Mouse (Mus musculus) hindbrain, embryonic 16.5 days (tissue): ENCODE measurements around the gene Rnft2. TPM values are rescaled to one million over a fixed set of nuclear protein-coding genes. Genes with fewer than 3 reads are reported as not detected.

Experiments used
- ATAC-seq: fragments of 200-750 bp; cut with Nextera tagmentation; 2 replicates; pipeline ENCODE4 v1.8.0; 2017; ENCODE audit warnings: moderate TSS enrichment, moderate library complexity
- H3K27ac ChIP-seq: fragments of 300-500 bp; sonication (generic); 2 replicates; pipeline ENCODE4 v1.5.1; 2014; ENCODE audit warnings: low read depth, mild to moderate bottlenecking, control low read depth, low read length, moderate library complexity
- H3K27me3 ChIP-seq: fragments of 300-500 bp; sonication (generic); replicated peaks from 2 replicates; pipeline ENCODE4 v1.6.1; 2014; ENCODE audit warnings: low read length; ENCODE audit not compliant: control insufficient read depth, insufficient read depth
- H3K36me3 ChIP-seq: fragments of 300-500 bp; sonication (generic); 2 replicates; pipeline ENCODE4 v1.6.1; 2014; ENCODE audit warnings: mild to moderate bottlenecking, low read length, moderate library complexity, mixed read lengths; ENCODE audit not compliant: control insufficient read depth, insufficient read depth
- H3K4me1 ChIP-seq: fragments of 300-500 bp; sonication (generic); 2 replicates; pipeline ENCODE4 v1.6.1; 2014; ENCODE audit warnings: low read depth, low read length; ENCODE audit not compliant: control insufficient read depth, insufficient read depth
- H3K4me2 ChIP-seq: fragments of 300-500 bp; sonication (generic); 2 replicates; pipeline ENCODE4 v1.6.1; 2014; ENCODE audit warnings: mild to moderate bottlenecking, low read length, control low read depth, moderate library complexity
- H3K4me3 ChIP-seq: fragments of 300-500 bp; sonication (generic); 2 replicates; pipeline ENCODE4 v1.5.1; 2014; ENCODE audit warnings: mild to moderate bottlenecking, low read length, control low read depth, moderate library complexity
- H3K9ac ChIP-seq: fragments of 300-500 bp; sonication (generic); 2 replicates; pipeline ENCODE4 v1.6.1; 2014; ENCODE audit warnings: low read depth, mild to moderate bottlenecking, control low read depth, low read length, moderate library complexity
- H3K9me3 ChIP-seq: fragments of 300-500 bp; sonication (generic); 2 replicates; pipeline ENCODE4 v1.6.1; 2014; ENCODE audit warnings: mild to moderate bottlenecking, low read length, moderate library complexity; ENCODE audit not compliant: control insufficient read depth
- WGBS: fragments of 180-500 bp; shearing (Covaris S2); extraction: QIAGEN DNeasy Blood & Tissue Kit; methylation state at CpG from one replicate; pipeline ENCODE4 v1.1.7; 2014; 5-methylcytosine and 5-hydroxymethylcytosine counted together
- polyA plus RNA-seq: library from polyadenylated mRNA; unstranded; fragments of >200 nt; fragmentation: Nextera tagmentation; extraction: Ambion mirVana; gene quantifications from 2 replicates; pipeline ENCODE4 v1.2.1, GENCODE M21; 2015

Rnft2 gene
- polyA plus RNA-seq, 1 experiment from 2014 or later = 9.2 TPM

DNA sequence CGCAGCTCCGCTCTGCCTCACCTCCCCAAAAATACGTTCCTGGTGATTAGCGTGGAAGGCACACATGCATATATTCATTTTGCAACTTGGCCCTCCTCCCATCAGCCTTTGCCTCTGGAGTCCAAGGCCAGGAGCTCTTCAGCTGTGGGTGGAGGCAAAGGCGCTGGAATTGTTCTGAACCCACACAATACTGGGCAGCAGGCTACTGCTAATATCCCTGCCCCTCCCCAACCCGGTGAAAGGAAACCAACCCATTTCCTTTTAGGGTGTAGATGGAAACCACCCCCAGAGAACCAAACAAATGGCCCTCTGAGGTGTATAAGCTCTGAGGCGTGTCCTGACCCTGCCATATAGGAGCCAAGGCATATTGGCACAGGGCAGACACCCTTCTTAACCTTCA is 28.5 kb upstream of the Rnft2 start:
- Histone ChIP-seq H3K9me3 (no peaks in the 10 kb centered on the region), H3K36me3 (no peaks in the 10 kb centered on the region), H3K4me1 (peaks cover 32% of the 10 kb centered on the region), H3K4me3 (no peak overlapping the region), H3K4me2 (no peak overlapping the region), H3K27ac (no peak overlapping the region), H3K9ac (no peak overlapping the region), H3K27me3 (0 out of 2 replicates have a peak, but pooled peaks cover 2% of the 10 kb centered on the region)
- WGBS = 45% methylated on average over 7 of the region's 7 CpGs
- no peak for ATAC-seq

DNA sequence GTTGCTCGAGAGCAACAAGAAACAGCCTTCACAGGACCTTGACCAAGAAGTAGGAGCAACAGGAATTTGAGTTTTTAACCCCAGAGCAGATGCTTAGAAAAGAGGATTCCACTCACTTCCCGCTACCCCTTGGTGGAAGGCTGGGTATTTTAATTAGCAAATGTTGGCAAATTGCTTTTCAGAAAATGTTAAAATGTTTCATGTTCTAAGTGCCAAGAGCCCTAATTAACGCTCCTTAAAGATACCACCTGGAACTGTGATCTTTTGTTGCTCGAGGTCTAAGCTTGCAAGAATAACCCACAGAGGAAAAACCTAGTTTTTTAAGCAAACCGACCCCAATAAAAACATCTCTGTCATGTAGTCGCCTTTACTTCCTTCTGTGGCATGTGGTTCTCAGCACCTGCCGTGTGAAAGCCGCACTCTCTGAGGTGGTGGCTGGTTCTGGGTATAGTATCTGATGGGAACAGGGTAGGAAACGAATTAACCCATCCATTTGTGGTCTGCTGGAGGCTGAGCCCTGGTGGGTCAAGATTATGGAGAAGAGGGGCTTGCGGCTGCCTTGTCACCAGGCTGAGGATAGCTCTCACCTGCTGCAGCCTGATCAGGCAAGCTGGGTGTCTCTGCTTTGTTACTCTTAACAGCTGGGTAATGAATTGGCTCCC is 26.7 kb upstream of the Rnft2 start:
- Histone ChIP-seq H3K9ac (no peak overlapping the region), H3K27ac (no peak overlapping the region), H3K4me1 (peaks cover 28% of the 10 kb centered on the region), H3K27me3 (0 out of 2 replicates have a peak, but pooled peaks cover 2% of the 10 kb centered on the region), H3K9me3 (no peaks in the 10 kb centered on the region), H3K4me2 (no peak overlapping the region), H3K4me3 (no peak overlapping the region), H3K36me3 (no peaks in the 10 kb centered on the region)
- 68% methylated on average over 10 of the region's 10 CpGs for WGBS
- ATAC-seq = no peak

- Histone ChIP-seq H3K36me3 (no peaks in the 10 kb centered on the region), H3K4me2 (peak overlapping the region; percentile 55), H3K9me3 (no peaks in the 10 kb centered on the region), H3K4me1 (peaks cover 12% of the 10 kb centered on the region), H3K27ac (no peak overlapping the region), H3K4me3 (peak overlapping the region; percentile 21; the same call in 1 of the 2 replicates), H3K27me3 (0 out of 2 replicates have a peak, but pooled peaks cover 2% of the 10 kb centered on the region), H3K9ac (peak overlapping the region; percentile 60)
- under 1% methylated on average over 13 of the region's 13 CpGs for WGBS
- peak; percentile 90 for ATAC-seq
Observed at GRCm38 (mm10) chr5:118268987-118269386, 24.1 kb upstream of the Rnft2 start.

DNA sequence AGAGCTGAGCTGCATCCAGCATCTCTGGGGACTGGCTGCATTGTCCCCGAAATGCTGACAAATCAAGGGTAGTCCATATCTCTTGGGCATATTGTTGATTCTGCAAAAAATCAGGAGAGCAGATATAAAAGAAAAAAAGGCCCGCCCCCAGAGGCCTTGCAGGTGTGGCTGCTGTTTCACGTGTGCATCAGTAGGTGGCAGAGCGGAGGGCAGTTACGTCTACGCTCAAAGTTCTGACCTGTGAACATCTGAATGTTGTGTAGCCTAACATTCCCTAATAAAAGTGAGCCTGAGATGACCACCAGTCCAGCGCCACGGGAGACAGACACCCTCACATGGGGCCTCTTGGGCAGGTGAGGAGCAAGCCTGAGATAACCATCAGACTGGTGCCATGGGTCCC is 21.4 kb upstream of the Rnft2 start:
- Histone ChIP-seq H3K27me3 (no peaks in the 10 kb centered on the region), H3K9ac (no peak overlapping the region), H3K4me1 (peaks cover 4% of the 10 kb centered on the region; the same call in 1 of the 2 replicates), H3K36me3 (peaks cover 13% of the 10 kb centered on the region), H3K4me3 (no peak overlapping the region), H3K9me3 (no peaks in the 10 kb centered on the region), H3K27ac (no peak overlapping the region), H3K4me2 (no peak overlapping the region)
- ATAC-seq = no peak
- 43% methylated on average over 8 of the region's 8 CpGs for WGBS

GRCm38 (mm10) chr5:118265366-118265765 is 20.4 kb upstream of the Rnft2 start:
- Histone ChIP-seq H3K9ac (no peak overlapping the region), H3K9me3 (no peaks in the 10 kb centered on the region), H3K4me2 (no peak overlapping the region), H3K4me3 (no peak overlapping the region), H3K36me3 (peaks cover 18% of the 10 kb centered on the region), H3K27me3 (no peaks in the 10 kb centered on the region), H3K27ac (no peak overlapping the region), H3K4me1 (peaks cover 4% of the 10 kb centered on the region; the same call in 1 of the 2 replicates)
- 79% methylated on average over 5 of the region's 5 CpGs for WGBS
- no peak for ATAC-seq

DNA sequence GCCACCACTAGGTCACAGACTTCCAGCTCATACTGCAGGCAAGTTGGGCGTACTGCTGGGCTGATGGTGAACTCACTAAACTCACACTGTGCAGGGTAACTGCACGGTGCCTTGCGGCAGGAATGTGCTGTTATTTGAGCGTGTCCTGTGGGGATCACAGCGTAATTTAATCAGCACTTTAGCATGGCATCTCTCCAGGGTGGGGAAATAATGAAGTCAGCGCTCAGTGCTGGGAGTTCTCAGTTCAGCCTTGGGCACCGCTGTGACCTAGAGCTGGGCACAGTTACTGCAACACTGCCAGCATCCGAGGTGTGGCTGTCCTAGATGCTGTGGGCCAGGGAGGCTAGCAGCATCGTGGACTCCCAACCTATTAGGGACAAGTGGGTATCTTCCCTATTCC is 19.4 kb upstream of the Rnft2 start:
- no peak overlapping the region for H3K4me3 ChIP-seq
- H3K27ac ChIP-seq = no peak overlapping the region
- peaks cover 3% of the 10 kb centered on the region; the same call in 1 of the 2 replicates for H3K4me1 ChIP-seq
- ATAC-seq = 0 out of 2 replicates have a peak, but pooled peaks have one; percentile 13
- H3K4me2 ChIP-seq = no peak overlapping the region
- no peak overlapping the region for H3K9ac ChIP-seq
- no peaks in the 10 kb centered on the region for H3K27me3 ChIP-seq
- 43% methylated on average over 9 of the region's 9 CpGs for WGBS
- H3K36me3 ChIP-seq = peaks cover 18% of the 10 kb centered on the region
- H3K9me3 ChIP-seq = no peaks in the 10 kb centered on the region

- Histone ChIP-seq H3K27ac (no peak overlapping the region), H3K27me3 (no peaks in the 10 kb centered on the region), H3K9ac (no peak overlapping the region), H3K4me2 (no peak overlapping the region), H3K9me3 (no peaks in the 10 kb centered on the region), H3K36me3 (peaks cover 29% of the 10 kb centered on the region), H3K4me1 (peaks cover 6% of the 10 kb centered on the region), H3K4me3 (no peak overlapping the region)
- WGBS = 95% methylated on average over 8 of the region's 8 CpGs
- no peak for ATAC-seq
Observed at GRCm38 (mm10) chr5:118262418-118262817, 17.5 kb upstream of the Rnft2 start.

DNA sequence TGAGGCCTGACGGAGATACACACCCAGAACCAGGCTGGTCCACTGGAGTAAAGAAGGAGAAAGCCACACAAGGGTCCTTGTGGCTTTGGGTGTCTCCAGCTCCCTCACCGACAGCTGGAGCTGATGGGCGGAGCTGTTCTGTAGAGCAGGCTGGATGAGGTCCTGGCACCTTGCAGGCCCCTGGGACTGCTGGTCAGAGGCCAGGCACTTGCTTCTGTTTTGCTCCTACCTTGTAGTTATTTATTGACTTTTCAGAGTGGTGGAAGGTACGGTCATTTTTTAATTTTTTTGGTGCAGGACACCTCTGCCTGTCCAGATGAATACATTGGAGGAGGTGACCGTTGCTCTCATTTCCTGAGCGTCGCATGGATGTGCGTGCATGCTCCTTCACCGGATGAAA is 16.3 kb upstream of the Rnft2 start:
- H3K4me1 ChIP-seq = peaks cover 6% of the 10 kb centered on the region
- no peak overlapping the region for H3K4me2 ChIP-seq
- H3K9ac ChIP-seq = no peak overlapping the region
- 97% methylated on average over 9 of the region's 9 CpGs for WGBS
- H3K36me3 ChIP-seq = peaks cover 40% of the 10 kb centered on the region
- H3K27ac ChIP-seq = no peak overlapping the region
- no peaks in the 10 kb centered on the region for H3K27me3 ChIP-seq
- no peaks in the 10 kb centered on the region for H3K9me3 ChIP-seq
- no peak for ATAC-seq
- no peak overlapping the region for H3K4me3 ChIP-seq

DNA sequence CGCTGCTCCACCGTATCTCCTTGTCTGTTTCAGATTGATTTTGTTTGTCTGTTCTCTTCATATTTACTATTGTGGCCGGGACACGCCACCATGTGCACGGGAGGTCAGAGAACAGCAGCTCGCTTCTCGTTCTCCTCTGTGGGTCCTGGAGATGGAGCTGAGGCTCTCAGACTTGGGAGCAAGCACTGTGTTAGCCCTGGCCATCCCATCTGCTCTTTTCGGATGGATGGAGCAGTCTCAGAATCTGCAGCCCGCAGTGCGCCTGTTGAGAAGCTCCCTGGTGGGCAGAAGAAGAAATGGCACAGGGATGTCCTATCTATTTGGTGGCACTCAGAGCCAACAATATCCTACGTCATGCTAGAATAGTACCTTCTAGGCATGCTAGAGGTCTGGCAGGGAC is 15.7 kb upstream of the Rnft2 start:
- Histone ChIP-seq H3K4me1 (peaks cover 6% of the 10 kb centered on the region), H3K9me3 (no peaks in the 10 kb centered on the region), H3K27me3 (no peaks in the 10 kb centered on the region), H3K9ac (no peak overlapping the region), H3K4me2 (no peak overlapping the region), H3K27ac (no peak overlapping the region), H3K4me3 (no peak overlapping the region), H3K36me3 (peaks cover 40% of the 10 kb centered on the region)
- 91% methylated on average over 11 of the region's 11 CpGs for WGBS
- ATAC-seq = no peak
